Mouse (Mus musculus) intestine, embryonic 15.5 days (tissue): ENCODE results near the gene Miga1. TPM values are rescaled to one million over a fixed set of nuclear protein-coding genes. Genes with fewer than 3 reads are reported as not detected.

Experiments used
- ATAC-seq: fragments of 200-750 bp; cut with Nextera tagmentation; 2 replicates; pipeline ENCODE4 v1.8.0; 2017; ENCODE audit warnings: moderate TSS enrichment, moderate library complexity
- H3K27ac ChIP-seq: fragments of 300-500 bp; sonication (generic); 2 replicates; pipeline ENCODE4 v1.5.1; 2015; ENCODE audit warnings: mild to moderate bottlenecking, inconsistent platforms
- H3K27me3 ChIP-seq: fragments of 300-500 bp; sonication (generic); replicated peaks from 2 replicates; pipeline ENCODE4 v1.6.1; 2015; ENCODE audit warnings: inconsistent platforms
- H3K36me3 ChIP-seq: fragments of 300-500 bp; sonication (generic); 2 replicates; pipeline ENCODE4 v1.6.1; 2015; ENCODE audit warnings: inconsistent platforms
- H3K4me1 ChIP-seq: fragments of 300-500 bp; sonication (generic); replicated peaks from 2 replicates; pipeline ENCODE4 v1.6.1; 2015; ENCODE audit warnings: inconsistent platforms
- H3K4me2 ChIP-seq: fragments of 300-500 bp; sonication (generic); replicated peaks from 2 replicates; pipeline ENCODE4 v1.6.1; 2015; ENCODE audit warnings: mild to moderate bottlenecking, inconsistent platforms
- H3K4me3 ChIP-seq: fragments of 300-500 bp; sonication (generic); replicated peaks from 2 replicates; pipeline ENCODE4 v1.5.1; 2015; ENCODE audit warnings: inconsistent platforms
- H3K9ac ChIP-seq: fragments of 300-500 bp; sonication (generic); 2 replicates; pipeline ENCODE4 v1.6.1; 2015; ENCODE audit warnings: inconsistent platforms
- H3K9me3 ChIP-seq: fragments of 300-500 bp; sonication (generic); 2 replicates; pipeline ENCODE4 v1.6.1; 2016; ENCODE audit warnings: inconsistent platforms
- WGBS: fragments of 180-500 bp; shearing (Covaris S2); methylation state at CpG from one replicate; pipeline ENCODE4 v1.1.7; 2015; 5-methylcytosine and 5-hydroxymethylcytosine counted together
- polyA plus RNA-seq: library from polyadenylated mRNA; unstranded; fragments of >200 nt; fragmentation: Nextera tagmentation; extraction: Ambion mirVana; gene quantifications from 2 replicates; pipeline ENCODE4 v1.2.1, GENCODE M21; 2015

Gene Miga1
- polyA plus RNA-seq = 15.3 and 17.4 TPM in 2 replicates

- WGBS = 2% methylated on average over 54 of the region's 54 CpGs
- no peaks in the 10 kb centered on the region for H3K27me3 ChIP-seq
- peaks cover 7% of the 10 kb centered on the region; the same call in 1 of the 2 replicates for H3K36me3 ChIP-seq
- ATAC-seq = peak; percentile 90
- 0 out of 2 replicates have a peak, but pooled peaks cover 5% of the 10 kb centered on the region for H3K4me1 ChIP-seq
- peak within 1 kb of the TSS; percentile 66 for H3K4me2 ChIP-seq
- H3K9ac ChIP-seq = peak within 1 kb of the TSS; percentile 76
- H3K9me3 ChIP-seq = no peaks in the 10 kb centered on the region
- H3K27ac ChIP-seq = peak within 1 kb of the TSS; percentile 66
- H3K4me3 ChIP-seq = peak within 1 kb of the TSS; percentile 89
Measured at GRCm38 (mm10) chr3:152339862-152340557, at the start of gene Miga1. Gene Miga1, minus strand, starts transcription at chr3:152340407.

GRCm38 (mm10) chr3:152384106-152384505 is 43.9 kb upstream of the Miga1 start:
- Histone ChIP-seq H3K9me3 (no peaks in the 10 kb centered on the region), H3K4me2 (no peak overlapping the region), H3K27me3 (no peaks in the 10 kb centered on the region), H3K27ac (no peak overlapping the region), H3K4me1 (no peaks in the 10 kb centered on the region), H3K9ac (no peak overlapping the region), H3K4me3 (no peak overlapping the region), H3K36me3 (peaks cover 23% of the 10 kb centered on the region)
- WGBS = 68% methylated on average over 11 of the region's 11 CpGs
- no peak for ATAC-seq

GRCm38 (mm10) chr3:152376063-152376462 is 35.9 kb upstream of the Miga1 start:
- ATAC-seq = no peak

GRCm38 (mm10) chr3:152364181-152364580 is 24.0 kb upstream of the Miga1 start:
- Histone ChIP-seq H3K9me3 (no peaks in the 10 kb centered on the region), H3K36me3 (peaks cover 24% of the 10 kb centered on the region; the same call in 1 of the 2 replicates), H3K4me1 (no peaks in the 10 kb centered on the region), H3K9ac (no peak overlapping the region), H3K27ac (no peak overlapping the region), H3K4me3 (no peak overlapping the region), H3K27me3 (no peaks in the 10 kb centered on the region), H3K4me2 (no peak overlapping the region)
- WGBS = 82% methylated on average over 2 of the region's 2 CpGs
- ATAC-seq = no peak

More at GRCm38 (mm10) chr3:152376063-152376462, 35.9 kb upstream of the Miga1 start:
- WGBS = 81% methylated on average over 4 of the region's 4 CpGs
- Histone ChIP-seq H3K4me1 (no peaks in the 10 kb centered on the region), H3K9me3 (no peaks in the 10 kb centered on the region), H3K36me3 (peaks cover 13% of the 10 kb centered on the region; the same call in 1 of the 2 replicates), H3K27me3 (no peaks in the 10 kb centered on the region), H3K4me3 (no peak overlapping the region), H3K27ac (no peak overlapping the region), H3K4me2 (no peak overlapping the region), H3K9ac (no peak overlapping the region)

GRCm38 (mm10) chr3:152359151-152359550 is 18.9 kb upstream of the Miga1 start:
- no peak overlapping the region for H3K4me2 ChIP-seq
- ATAC-seq = no peak
- 87% methylated on average over 7 of the region's 7 CpGs for WGBS
- no peak overlapping the region for H3K9ac ChIP-seq
- no peaks in the 10 kb centered on the region for H3K27me3 ChIP-seq
- peaks cover 4% of the 10 kb centered on the region; the same call in 1 of the 2 replicates for H3K4me1 ChIP-seq
- no peak overlapping the region for H3K27ac ChIP-seq
- H3K4me3 ChIP-seq = no peak overlapping the region
- H3K9me3 ChIP-seq = no peaks in the 10 kb centered on the region
- peaks cover 12% of the 10 kb centered on the region; the same call in 1 of the 2 replicates for H3K36me3 ChIP-seq

GRCm38 (mm10) chr3:152356751-152357150 is 16.5 kb upstream of the Miga1 start:
- Histone ChIP-seq H3K9me3 (no peaks in the 10 kb centered on the region), H3K27ac (no peak overlapping the region), H3K36me3 (peaks cover 7% of the 10 kb centered on the region; the same call in 1 of the 2 replicates), H3K27me3 (no peaks in the 10 kb centered on the region), H3K4me3 (no peak overlapping the region), H3K9ac (no peak overlapping the region), H3K4me1 (peaks cover 10% of the 10 kb centered on the region), H3K4me2 (no peak overlapping the region)
- ATAC-seq = no peak
- 81% methylated on average over 9 of the region's 9 CpGs for WGBS

GRCm38 (mm10) chr3:152355361-152355760 is 15.2 kb upstream of the Miga1 start:
- H3K36me3 ChIP-seq = peaks cover 6% of the 10 kb centered on the region; the same call in 1 of the 2 replicates
- no peaks in the 10 kb centered on the region for H3K9me3 ChIP-seq
- no peak overlapping the region for H3K9ac ChIP-seq
- WGBS = 24% methylated on average over 5 of the region's 5 CpGs
- H3K27me3 ChIP-seq = no peaks in the 10 kb centered on the region
- no peak for ATAC-seq
- H3K4me3 ChIP-seq = no peak overlapping the region
- no peak overlapping the region for H3K27ac ChIP-seq
- H3K4me2 ChIP-seq = no peak overlapping the region
- H3K4me1 ChIP-seq = peaks cover 20% of the 10 kb centered on the region

- peaks cover 28% of the 10 kb centered on the region for H3K4me1 ChIP-seq
- H3K27me3 ChIP-seq = no peaks in the 10 kb centered on the region
- H3K36me3 ChIP-seq = no peaks in the 10 kb centered on the region
- 71% methylated on average over 10 of the region's 10 CpGs for WGBS
- no peaks in the 10 kb centered on the region for H3K9me3 ChIP-seq
- H3K4me2 ChIP-seq = no peak overlapping the region
- ATAC-seq = no peak
- no peak overlapping the region for H3K9ac ChIP-seq
- peak overlapping the region; percentile 25; the same call in 1 of the 2 replicates for H3K27ac ChIP-seq
- H3K4me3 ChIP-seq = no peak overlapping the region
Measured at GRCm38 (mm10) chr3:152353434-152354177, 13.4 kb upstream of the Miga1 start.

- no peak overlapping the region for H3K4me3 ChIP-seq
- WGBS = 51% methylated on average over 4 of the region's 4 CpGs
Measured at GRCm38 (mm10) chr3:152352289-152352688, 12.1 kb upstream of the Miga1 start.

GRCm38 (mm10) chr3:152350966-152351365 is 10.8 kb upstream of the Miga1 start:
- Histone ChIP-seq H3K4me3 (no peak overlapping the region), H3K27ac (peak overlapping the region; percentile 38), H3K27me3 (no peaks in the 10 kb centered on the region), H3K36me3 (no peaks in the 10 kb centered on the region), H3K4me1 (peaks cover 30% of the 10 kb centered on the region), H3K9ac (no peak overlapping the region), H3K9me3 (no peaks in the 10 kb centered on the region), H3K4me2 (peak overlapping the region; percentile 16)
- ATAC-seq = no peak
- WGBS = 52% methylated on average over 5 of the region's 5 CpGs

More at GRCm38 (mm10) chr3:152352289-152352688, 12.1 kb upstream of the Miga1 start:
- H3K36me3 ChIP-seq = no peaks in the 10 kb centered on the region
- H3K9ac ChIP-seq = no peak overlapping the region
- no peaks in the 10 kb centered on the region for H3K9me3 ChIP-seq
- H3K4me1 ChIP-seq = peaks cover 29% of the 10 kb centered on the region
- ATAC-seq = peak; percentile 79
- H3K27ac ChIP-seq = peak overlapping the region; percentile 55
- H3K4me2 ChIP-seq = no peak overlapping the region
- no peaks in the 10 kb centered on the region for H3K27me3 ChIP-seq

GRCm38 (mm10) chr3:152350431-152350830 is 10.2 kb upstream of the Miga1 start:
- Histone ChIP-seq H3K4me1 (peaks cover 28% of the 10 kb centered on the region), H3K36me3 (no peaks in the 10 kb centered on the region), H3K9ac (no peak overlapping the region), H3K9me3 (no peaks in the 10 kb centered on the region), H3K4me2 (peak overlapping the region; percentile 16), H3K27me3 (no peaks in the 10 kb centered on the region), H3K27ac (peak overlapping the region; percentile 38; the same call in 1 of the 2 replicates), H3K4me3 (no peak overlapping the region)
- WGBS = 50% methylated on average over 3 of the region's 3 CpGs
- ATAC-seq = 0 out of 2 replicates have a peak, but pooled peaks have one; percentile 7
